Mouse (Mus musculus) MEL-GATA-1-ER (cell line): ENCODE data around the gene Vmn2r98.
"Not testable (repeated sequence)": the region's sequence is repeated elsewhere in the genome, so short reads cannot be mapped to it uniquely, and the experiment has no call there.

ENCODE experiments used
- DNase-seq: peaks from one replicate; pipeline ENCODE4 v3.0.0-alpha.2; 2012; ENCODE audit warnings: low read depth; ENCODE audit errors: extremely low read depth

Gene Vmn2r98

GRCm38 (mm10) chr17:19053160-19053559 lies at the start of gene Vmn2r98:
Gene Vmn2r98, plus strand, starts transcription at chr17:19053460.
- DNase-seq, result not testable (repeated sequence)

DNA sequence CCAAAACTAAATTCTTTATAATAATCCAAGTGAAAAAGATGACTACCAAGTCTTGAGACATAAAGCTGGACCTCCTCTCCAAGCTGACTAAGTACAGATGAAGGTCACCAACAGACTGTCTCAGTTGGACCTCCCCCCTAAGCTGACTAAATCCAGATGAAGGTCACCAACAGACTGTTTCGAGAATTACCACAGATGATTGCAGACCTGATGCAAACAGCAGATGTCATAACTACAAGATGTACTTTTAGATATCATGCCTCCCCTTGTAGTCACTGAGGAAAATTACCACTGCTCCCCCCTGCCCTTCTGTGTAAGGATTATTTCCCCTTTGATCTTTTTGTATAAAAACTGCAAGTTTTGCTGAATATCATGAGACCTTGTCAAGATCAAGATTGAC lies 21.8 kb upstream of the Vmn2r98 start:
- not testable (repeated sequence) for DNase-seq

DNA sequence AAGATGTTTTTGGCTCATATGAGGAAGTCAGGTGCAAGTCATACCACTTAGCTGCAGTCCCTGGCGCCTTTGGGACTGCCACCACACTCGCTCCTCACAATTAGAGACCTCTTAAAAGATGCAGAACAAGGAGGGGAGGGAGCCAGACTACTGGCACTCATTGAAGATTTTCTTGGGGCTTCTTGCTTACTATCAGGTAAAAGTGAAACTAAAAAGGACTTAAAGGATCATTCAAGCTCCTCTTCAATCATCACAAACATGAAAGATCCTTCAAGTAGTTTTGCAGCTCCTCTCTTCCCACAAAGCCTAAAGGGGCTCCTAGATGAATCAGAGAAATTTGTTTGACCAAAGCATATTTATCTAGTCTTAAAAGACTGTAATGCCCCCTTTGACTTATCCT lies 21.3 kb upstream of the Vmn2r98 start:
- no peak for DNase-seq

DNA sequence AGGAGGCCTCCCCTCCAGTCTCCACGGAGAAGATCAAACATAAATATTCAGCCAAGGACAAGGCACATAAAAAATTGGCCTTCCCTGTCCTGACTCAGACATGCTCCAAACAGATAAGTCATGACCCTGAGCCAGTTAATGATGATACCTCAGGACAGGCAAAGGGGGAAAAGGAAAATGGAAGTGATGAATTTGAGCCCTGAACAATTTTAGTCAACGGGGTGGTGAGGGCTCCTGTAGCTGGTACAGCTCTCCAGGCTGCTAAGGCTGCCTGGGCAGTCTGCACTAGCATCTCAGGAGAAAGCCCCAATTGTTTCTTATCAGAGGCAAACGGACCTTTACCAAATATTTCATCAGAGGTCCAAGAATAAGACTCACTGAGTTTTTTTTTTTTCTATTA lies 20.5 kb upstream of the Vmn2r98 start:
- no peak for DNase-seq
